Mouse (Mus musculus): ENCODE data around the gene Uaca.
A peak's percentile ranks its signal among the peaks of the same experiment; 100 is the strongest.

The Uaca gene

DNA sequence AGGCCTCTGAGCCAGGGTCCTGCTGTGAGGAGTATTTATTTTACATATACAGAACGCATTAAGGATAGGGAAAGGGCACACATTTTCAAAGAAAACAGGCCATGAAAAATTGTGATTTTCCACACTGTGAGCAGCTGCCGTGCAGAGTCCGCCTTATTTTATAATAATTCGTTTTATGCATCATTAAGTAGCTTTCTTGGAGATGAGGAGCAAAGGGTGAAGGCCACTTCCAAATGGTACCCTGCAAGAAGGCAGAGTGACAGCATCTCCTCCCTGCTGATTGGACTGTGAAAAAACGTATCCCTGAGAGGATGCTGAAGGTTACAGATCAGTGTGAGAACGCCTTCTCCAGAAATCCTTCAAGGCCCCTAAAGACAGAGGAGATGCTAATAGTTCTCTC is 90.8 kb downstream of the Uaca start:
- DNase-seq (ENCODE audit: low spot score), result no peak

DNA sequence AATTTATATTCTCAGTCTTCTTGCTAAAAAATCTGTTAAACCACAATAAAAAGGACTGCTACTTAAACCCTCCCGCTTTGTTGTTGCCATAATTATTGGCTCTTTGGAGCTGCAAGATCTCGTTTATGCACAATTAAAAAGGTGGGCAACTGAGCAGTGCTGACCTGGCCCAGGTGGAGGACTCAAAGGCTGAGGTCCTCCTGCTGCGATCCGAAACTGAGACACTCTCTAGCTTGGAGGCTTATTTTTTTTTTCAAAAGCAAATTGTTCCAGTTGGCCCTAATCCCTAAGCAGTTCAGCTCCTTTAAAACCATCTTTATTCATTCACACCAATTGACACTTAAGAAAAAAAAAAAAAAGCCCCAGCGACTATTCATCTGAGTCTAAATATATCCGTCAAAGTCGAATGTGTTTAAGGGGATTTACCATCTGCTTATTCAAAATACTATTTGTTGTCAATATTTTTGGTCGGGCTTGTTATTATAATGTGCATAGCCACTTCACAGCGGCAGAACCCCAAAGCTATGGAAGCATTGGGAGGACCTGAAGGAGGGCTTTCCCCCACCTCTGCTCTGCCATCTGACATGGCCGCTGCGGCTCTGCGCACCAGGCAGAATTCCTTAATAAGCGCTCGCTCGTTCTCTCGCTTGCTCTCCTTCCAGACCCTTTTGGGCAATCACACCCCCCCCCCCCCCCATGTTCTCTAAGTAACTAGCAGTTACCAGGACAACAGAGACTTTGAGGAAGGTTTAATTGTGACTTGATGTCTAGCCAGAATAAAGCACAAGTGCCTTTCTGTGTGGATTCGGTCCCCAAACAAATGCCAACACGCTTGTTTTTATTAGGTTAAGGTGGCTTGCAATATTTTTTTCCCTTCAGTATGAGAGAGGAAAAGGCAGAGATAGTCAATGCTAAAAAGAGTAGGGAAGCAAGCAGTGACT is 92.4 kb downstream of the Uaca start:
- no peak for DNase-seq (ENCODE audit: low spot score)

DNA sequence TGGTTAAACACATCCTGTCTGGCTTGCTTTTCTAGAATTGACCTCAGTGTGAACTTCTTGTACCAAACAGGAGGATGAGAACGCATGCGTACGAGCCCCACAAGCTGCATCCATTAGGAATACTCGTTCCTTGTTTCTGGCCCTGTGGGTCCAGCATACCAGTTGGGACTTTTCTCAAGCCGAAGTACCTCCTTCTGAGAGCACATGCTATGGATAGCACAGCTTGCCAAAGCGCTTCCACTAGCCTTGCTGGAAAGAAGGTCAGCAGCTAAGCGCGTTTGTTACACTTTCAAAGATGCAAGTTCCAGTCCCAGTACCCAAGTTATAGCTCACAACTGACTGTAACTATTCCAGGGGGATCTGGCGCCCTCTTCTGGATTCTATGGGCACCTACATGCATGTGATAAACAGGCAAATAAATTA is 93.1 kb downstream of the Uaca start:
- no peak for DNase-seq (ENCODE audit: low spot score)

DNA sequence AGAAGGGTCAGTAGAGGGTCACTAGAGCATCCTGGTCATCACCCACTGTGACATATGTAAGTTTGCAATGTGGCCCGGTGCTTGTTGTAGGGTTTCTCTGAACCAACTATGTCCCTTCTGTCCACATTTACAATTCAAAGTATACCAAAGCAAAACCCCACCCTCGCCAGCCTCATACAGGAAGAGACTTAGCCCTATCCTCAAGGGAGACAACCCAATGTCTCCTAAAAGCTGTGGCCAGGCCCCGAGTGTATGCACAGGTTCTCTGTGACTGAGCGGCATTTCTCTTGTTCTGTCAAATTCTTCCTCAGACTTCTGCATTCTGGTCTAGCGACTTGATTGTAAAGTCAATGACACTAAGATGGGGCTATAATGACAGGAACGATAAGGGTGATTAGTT is 99.2 kb downstream of the Uaca start:
- no peak for DNase-seq (ENCODE audit: low spot score)

DNA sequence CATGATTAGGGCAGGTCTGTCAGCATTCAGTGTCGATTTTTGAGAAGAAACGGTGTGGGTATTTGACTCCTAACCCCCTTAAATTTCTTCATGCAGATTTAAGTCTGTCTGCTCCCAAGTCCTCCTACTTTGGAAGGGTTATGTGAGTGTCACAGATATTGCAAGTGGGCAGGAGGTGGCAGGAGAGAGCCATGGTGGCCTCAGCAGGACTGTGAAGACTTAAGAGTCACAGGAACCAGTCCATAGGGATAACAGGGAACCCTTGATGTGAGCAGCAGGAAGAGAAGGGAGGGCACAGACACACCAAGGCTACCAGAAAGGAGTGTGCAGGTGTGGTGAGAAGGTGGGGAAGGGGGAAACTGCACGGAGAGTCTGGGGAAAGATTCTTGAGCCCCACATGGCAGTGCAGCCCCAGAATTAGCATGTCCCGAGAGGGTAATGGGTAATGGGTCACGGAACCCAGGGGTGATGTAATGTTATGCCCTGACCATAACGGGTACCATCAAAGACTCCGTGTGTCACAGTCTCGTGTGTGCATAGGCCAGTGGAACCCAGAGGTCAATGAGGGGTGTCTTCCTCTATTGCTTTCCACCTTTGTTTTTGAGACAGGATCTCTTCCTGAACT is 101.3 kb downstream of the Uaca start:
- DNase-seq (ENCODE audit: low spot score), result peak; percentile 85

DNA sequence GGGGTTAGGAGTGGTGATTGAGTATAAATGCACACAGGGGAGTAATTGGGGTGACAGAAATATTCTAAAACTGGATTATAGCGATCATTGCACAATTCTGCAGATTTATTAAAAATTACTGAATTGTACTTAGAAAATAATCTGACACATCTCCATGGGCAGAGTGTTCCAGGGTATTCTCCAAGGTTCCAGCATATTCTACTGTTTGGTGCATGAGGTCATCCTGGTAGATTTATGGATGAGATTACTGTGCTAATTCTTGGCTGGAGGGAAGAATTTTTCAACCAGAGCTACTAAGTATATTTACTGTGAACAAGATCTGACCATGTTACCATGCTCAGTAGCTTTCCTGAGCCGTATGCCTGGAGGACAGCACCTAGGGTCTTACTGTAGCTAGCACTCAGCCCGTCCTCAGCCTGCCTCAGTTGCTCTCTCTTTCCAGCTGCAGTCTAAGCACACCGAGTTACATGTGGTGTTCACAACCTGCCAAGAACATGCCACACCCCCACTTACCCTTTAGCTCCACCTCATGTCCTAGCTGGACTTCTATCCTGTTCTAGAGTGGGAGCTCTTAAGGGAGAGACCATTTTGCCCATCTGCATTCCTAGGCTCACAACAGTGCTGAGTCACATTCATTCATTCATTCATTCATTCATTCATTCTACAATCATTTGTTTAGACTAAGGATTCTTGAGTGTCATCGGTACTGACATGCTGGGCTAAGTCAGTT is 104.1 kb downstream of the Uaca start:
- no peak for DNase-seq (ENCODE audit: low spot score)

DNA sequence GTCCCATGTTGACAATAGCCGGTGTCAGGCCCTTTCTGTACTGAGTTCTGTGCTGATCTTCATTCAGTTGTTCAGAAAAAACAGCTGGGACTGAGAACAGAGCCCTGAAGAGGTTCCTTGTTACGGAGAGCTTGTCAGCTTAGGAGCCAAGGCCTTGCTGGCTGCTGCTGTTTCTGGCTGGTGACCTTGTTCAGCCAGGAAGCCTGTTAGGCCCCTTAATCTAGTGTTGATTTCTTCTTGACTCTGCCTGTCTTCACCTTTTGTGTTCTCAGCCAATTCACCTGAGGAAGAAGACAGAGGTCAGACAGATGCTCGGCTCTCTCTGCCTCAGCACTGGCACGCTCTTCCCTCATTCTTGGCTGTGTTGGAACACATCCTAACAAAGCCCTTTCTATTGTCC is 104.9 kb downstream of the Uaca start:
- DNase-seq (ENCODE audit: low spot score), result no peak

DNA sequence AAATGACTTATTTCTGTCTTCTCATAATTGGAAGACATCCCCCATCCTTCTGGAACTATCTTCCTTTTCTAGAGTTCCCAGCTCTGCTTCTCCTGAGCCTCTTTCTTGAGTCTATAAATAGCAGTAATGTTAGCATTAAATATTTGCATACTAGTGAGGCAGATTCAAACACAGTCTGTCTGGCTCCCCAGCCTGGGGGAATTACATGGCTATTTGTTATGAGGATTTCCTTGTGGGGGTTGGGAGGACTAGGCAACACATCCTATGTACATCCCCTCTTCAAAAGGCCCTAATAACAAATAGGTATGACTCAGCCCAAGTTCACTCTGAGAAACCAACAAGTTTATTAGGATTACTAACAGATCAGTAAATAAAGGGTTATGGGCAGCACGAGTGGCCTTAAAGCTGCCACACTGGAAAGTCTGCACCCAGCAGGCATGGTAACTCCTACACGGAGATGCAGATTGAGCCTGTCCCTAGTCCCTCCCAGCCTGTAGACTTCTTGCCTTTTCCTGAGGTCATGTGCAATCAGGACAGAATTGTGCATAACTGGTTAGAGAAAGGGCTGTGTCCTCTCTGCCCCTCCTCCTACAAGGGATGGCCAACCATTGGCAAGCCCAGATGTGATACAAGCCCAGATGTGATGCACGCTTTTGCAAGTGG is 105.6 kb downstream of the Uaca start:
- peak; percentile 60 for DNase-seq (ENCODE audit: low spot score)

DNA sequence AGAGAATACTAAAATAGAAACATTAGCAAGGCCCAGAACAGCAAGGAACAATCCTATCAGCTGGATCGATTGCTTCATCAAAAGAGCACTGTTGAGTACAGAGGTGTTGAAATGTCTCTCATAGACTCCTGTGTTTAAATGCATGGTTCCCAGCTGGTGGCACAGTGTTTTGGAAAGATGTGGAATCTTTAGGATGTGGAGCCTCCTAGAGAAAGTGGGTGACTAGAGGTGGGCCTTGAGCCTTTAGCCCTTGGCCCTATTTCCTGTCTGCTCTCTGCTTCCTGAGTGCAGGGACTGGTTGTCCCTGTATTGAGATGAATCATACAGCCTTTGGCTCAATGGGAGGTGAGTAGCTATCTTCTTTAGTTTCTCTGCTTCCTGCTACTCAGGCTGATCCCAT is 117.9 kb downstream of the Uaca start:
- DNase-seq (ENCODE audit: low spot score), result peak; percentile 24

DNA sequence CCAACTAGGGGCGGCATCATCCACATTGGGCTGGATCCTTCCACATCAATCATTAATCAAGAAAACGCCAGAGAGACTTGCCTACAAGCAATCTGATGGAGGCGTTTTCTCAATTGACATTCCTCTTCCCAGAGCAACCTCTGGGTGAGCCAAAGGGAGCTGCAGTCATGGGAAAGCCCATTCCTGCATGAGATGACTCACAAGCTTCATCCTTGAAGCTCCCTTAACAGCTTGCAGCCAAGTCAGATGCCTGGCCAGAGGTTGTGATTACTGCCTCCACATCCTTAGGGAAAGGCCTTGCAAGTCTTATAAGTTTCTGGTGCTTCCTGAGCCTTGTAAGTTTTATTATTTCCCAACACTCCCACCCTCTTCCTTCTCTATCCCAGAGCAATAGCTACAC is 119.3 kb downstream of the Uaca start:
- DNase-seq (ENCODE audit: low spot score), result no peak

DNA sequence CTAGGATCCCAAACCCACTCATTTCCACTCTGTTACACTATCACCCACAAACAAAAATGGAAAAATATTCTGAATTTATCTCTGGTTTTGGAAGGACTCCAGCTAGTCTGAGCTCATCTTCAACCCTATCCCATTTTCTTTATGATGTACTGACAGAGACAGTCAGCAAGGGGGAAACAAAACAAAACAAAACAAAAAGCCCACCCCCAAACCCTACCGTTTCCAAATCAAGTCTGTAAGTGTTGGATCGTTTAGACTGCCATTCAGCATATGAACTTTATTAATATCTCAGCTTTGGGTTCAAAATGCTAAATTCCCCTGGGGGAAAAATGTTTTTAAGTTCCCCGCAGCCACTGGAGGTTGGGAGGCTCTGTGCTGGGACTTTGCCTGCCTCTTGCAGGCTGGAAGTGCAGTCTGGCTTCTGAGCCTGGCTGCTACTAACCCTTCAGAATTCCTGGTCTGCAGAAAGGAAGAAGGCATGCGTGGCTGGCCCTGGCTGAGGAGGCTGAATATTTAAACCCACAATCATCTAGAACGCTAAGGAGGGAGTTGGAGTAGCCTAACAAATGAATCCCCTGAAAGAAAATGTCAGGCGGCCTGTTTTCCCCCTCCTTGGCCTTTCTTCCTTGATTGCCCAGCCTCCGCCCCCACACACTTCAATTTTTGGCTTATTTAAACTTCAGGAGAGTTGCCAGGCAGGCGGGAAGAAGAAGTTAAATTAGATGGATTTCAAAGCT is 125.8 kb downstream of the Uaca start:
- DNase-seq (ENCODE audit: low spot score), result peak; percentile 78

DNA sequence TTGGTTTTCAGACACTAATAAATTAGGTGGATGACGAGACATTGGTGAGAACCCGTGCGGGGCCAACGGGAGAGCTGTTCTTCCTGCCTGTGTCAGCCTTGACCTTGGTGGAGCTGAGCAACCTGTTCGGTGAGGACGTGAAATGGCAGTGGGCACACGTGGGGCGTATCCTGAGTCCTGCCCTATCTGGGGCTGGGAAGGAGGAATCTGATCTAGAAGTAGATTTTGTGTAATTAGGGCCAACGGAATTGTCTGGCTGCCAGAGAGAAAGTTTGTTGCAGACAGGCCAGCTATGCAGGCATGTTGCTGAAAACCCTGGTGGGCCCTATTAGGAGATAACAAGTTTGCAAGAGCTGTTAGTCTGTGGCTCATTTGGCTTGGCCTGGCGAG is 126.3 kb downstream of the Uaca start:
- peak; percentile 40 for DNase-seq (ENCODE audit: low spot score)

DNA sequence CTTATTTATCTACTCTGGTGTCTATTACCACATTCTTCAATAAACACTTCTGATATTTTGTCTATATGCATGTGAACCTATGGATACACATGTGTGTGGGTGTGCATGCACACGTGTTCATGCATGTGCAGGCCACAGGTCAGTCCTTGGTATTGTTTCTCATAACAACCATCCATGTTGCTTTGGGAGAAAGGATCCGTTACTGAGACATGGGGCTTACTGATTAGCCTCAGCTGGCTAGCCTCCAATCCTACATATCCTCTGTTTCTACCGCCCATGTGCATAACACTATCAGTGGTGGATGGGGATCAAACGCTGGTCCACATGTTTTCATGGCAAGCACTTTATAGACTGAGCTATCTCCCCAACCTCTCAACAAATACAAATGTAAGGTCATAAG is 126.9 kb downstream of the Uaca start:
- DNase-seq (ENCODE audit: low spot score), result no peak

DNA sequence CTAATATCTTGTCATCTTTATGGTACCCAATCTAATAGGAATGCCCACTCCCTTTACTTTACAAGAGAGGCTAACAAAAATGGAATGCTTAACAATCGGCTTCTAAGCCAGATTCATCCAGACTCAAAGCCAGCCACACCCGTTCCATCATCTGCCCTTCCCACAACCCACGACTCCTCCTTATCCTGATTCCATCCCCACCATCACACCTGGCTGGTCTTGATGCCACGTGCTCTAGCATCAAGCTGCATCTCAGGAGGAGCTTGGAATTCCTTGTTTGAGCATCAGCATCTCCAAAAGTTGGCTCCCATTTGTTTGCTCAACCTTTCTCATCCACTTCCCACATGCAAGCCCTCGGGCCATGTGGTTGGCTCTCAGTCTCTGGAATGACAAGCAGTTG is 127.5 kb downstream of the Uaca start:
- no peak for DNase-seq (ENCODE audit: low spot score)

DNA sequence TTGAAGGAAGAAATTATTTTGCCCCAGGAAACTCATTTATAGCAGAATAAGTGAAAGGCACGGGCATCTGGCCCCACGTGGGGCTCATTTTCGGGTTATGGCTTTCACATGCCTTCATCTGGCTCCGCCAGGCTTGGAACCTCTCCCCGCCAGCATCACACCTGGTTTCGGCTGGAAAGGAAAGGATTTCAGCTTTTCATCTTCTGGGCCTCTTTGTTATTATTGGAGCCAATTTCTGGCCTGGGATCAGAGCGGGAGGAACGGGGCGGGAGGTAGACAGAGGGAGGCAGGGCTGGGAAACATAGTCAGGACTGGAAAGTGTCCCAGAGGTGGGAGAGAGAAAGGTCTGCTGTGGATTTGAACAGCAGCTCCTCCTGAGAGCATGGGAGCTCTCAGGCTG is 132.0 kb downstream of the Uaca start:
- no peak for DNase-seq (ENCODE audit: low spot score)

DNA sequence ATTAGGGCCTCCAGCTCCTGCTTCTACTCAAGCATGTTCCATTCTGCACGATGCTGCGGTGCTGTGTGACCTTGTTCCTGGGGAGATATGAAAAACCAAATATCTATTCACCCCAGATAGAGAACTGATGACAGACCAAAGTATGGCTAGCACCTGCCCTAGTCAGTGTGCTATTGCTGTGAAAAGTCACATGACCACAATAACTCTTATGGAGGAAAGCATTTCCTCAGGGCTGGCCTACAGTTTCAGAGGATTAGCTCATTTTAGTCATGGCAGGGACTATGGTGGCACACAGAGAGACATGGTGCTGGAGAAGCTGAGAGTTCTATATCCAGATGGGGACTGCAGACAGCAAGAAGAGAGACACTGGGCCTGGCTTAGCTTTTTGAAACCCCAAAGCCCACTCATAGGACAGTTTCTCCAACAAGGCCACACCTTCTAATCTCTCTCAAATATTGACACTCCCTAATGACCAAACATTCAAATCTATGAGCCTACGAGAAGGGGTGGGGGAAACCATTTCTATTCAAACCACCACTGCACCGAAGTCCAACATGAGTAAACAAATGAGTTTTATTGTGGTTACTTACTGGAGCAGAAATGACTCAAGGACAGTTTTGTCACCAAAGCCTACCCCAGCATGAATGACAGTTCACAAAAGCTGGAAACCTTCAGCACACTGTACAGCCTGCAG is 135.1 kb downstream of the Uaca start:
- no peak for DNase-seq (ENCODE audit: low spot score)

All from adipocyte (in vitro differentiated cells).